Mouse (Mus musculus) megakaryocyte, embryonic 14.5 days (primary cell): Measurements from ENCODE around the gene Snrpb2. TPM values are rescaled to one million over a fixed set of nuclear protein-coding genes. Genes with fewer than 3 reads are reported as not detected.

ENCODE experiments used
- H3K27me3 ChIP-seq: replicated peaks from 2 replicates; pipeline ENCODE3; 2012; ENCODE audit warnings: inconsistent platforms
- H3K36me3 ChIP-seq: replicated peaks from 2 replicates; pipeline ENCODE3; 2012; ENCODE audit warnings: low read length, inconsistent platforms, mixed read lengths
- H3K4me1 ChIP-seq: 2 replicates; pipeline ENCODE4 v1.6.1; 2012; ENCODE audit warnings: inconsistent platforms
- H3K4me3 ChIP-seq: replicated peaks from 2 replicates; pipeline ENCODE3; 2012; ENCODE audit warnings: moderate library complexity, mild to moderate bottlenecking, inconsistent platforms
- H3K9me3 ChIP-seq: 2 replicates; pipeline ENCODE4 v1.6.1; 2012; ENCODE audit warnings: inconsistent platforms
- FLI1 ChIP-seq: IDR thresholded peaks from 2 replicates; pipeline ENCODE4 v1.6.1; 2012; ENCODE audit warnings: low read length, inconsistent platforms, mixed read lengths
- GATA1 ChIP-seq: IDR thresholded peaks from 3 replicates; pipeline ENCODE4 v1.6.1; 2012; ENCODE audit warnings: mixed read lengths, low read length, inconsistent platforms, borderline replicate concordance
- polyA plus RNA-seq: library from polyadenylated mRNA; stranded (reverse); fragments of >175 nt; gene quantifications from 2 replicates; pipeline ENCODE4 v1.2.3, GENCODE M21; 2012; ENCODE audit warnings: low replicate concordance; ENCODE audit not compliant: insufficient read depth

Snrpb2 gene
- polyA plus RNA-seq, 1 experiment: 2.7 TPM

DNA sequence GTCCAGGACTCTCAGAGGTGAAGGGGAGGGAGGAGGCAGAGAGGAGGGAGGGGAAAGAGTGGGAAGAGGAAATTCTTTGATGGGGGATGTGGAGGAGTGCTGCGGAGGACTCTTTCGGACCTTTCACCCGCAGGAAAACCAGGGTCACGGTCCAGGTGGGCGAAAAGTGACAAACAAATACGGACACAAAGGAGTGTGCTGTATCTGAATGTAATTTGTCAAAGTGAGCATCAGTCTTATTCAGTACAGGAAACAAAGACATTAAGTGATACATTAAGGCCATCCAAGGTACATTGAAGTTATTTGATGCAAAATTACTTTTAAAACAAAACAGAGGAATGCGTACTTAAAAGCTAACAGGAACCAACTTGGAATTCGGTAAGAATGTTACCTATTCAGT is 27.0 kb downstream of the Snrpb2 start:
- Histone ChIP-seq H3K4me3 (no peak overlapping the region), H3K9me3 (no peaks in the 10 kb centered on the region), H3K36me3 (no peaks in the 10 kb centered on the region), H3K4me1 (peaks cover 5% of the 10 kb centered on the region; the same call in 1 of the 2 replicates), H3K27me3 (peaks cover 2% of the 10 kb centered on the region)
- TF ChIP-seq FLI1 (no peak), GATA1 (no peak)

DNA sequence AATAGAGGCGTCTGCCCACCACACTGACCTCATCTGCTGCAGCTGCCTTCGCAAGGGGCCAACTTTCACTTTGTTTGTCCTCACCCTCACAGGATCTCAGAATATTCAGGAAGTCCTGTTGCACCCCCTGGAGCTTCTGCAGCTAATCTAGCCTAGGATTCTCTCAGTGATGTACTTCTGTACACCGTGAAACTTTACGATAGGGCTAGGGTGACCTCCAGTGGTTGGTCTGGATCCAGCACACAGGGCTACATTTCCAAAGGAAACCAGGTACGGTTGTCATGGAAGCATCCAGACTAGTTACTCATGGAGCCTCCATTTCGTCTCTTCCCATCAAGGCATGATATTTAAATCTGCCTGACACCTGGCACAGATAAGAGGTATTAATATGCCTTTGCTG is 30.9 kb downstream of the Snrpb2 start:
- no peaks in the 10 kb centered on the region for H3K9me3 ChIP-seq
- peaks cover 5% of the 10 kb centered on the region; the same call in 1 of the 2 replicates for H3K4me1 ChIP-seq
- no peaks in the 10 kb centered on the region for H3K36me3 ChIP-seq
- H3K27me3 ChIP-seq: no peaks in the 10 kb centered on the region
- no peak for TF ChIP-seq GATA1
- TF ChIP-seq FLI1: no peak
- H3K4me3 ChIP-seq: peak overlapping the region; percentile 86

DNA sequence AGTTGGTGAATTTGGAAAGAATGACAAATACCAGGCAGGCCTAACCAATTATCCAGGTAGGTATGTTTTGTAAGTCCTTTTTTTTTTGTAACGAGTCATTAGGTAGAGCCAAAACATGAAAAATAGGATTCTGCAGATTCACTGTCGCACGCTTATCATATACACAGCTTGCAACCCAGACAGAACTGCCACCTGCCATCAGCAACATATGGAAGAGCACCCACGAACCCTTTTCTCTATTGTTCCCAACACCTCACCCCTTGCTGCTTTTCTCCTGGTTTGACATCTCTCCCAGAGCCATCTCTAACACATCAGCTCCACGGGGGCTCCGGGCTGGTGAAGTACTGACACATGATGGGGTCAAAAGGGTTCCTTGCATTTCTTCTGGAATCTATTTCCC is 31.9 kb downstream of the Snrpb2 start:
- Histone ChIP-seq H3K27me3 (no peaks in the 10 kb centered on the region), H3K36me3 (no peaks in the 10 kb centered on the region), H3K9me3 (no peaks in the 10 kb centered on the region), H3K4me1 (peaks cover 5% of the 10 kb centered on the region; the same call in 1 of the 2 replicates), H3K4me3 (no peak overlapping the region)
- TF ChIP-seq FLI1: no peak
- TF ChIP-seq GATA1: no peak

DNA sequence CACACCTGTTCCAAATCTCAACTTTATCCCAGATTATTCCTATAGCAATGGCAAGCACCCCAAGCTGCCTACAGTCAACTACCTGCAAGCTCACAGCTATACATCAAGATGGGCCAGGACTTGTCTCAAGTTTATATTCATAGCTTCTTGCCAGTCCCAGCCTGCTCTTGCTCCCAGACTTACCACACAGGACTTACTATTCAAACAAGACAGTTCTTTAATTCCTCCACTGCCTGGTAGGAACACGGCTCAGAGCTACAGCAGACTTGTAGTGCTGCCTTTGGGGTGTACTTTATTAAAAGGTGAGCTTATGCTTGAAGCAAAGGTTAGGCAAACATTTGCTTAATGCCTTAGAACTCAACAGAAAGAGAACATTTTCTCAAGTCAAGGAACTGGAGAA is 34.3 kb downstream of the Snrpb2 start:
- H3K4me1 ChIP-seq: peaks cover 5% of the 10 kb centered on the region; the same call in 1 of the 2 replicates
- H3K4me3 ChIP-seq: no peak overlapping the region
- no peaks in the 10 kb centered on the region for H3K36me3 ChIP-seq
- TF ChIP-seq FLI1 (no peak), GATA1 (no peak)
- no peaks in the 10 kb centered on the region for H3K9me3 ChIP-seq
- H3K27me3 ChIP-seq: no peaks in the 10 kb centered on the region

DNA sequence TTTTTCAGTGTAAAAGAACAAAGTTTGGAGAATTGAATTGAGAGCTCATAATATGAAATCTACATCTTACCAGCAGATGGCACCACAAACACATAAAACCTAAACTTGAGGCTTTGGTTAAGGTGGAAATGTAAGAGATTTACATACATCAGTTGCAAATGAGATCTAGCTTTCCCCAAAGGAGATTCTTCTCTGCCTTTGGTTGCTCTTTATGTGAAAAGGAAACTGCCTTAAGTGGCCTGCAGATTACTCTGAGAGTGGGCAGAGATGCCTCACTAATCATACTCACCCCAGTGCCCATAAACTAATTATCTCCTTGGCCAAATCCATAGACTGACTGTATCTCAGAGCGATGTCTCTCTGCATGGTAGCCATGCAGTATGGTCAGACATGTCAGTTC is 51.0 kb downstream of the Snrpb2 start:
- Histone ChIP-seq H3K4me3 (no peak overlapping the region), H3K4me1 (peaks cover 18% of the 10 kb centered on the region; the same call in 1 of the 2 replicates), H3K9me3 (no peaks in the 10 kb centered on the region), H3K36me3 (no peaks in the 10 kb centered on the region), H3K27me3 (no peaks in the 10 kb centered on the region)
- TF ChIP-seq FLI1: no peak
- no peak for TF ChIP-seq GATA1

DNA sequence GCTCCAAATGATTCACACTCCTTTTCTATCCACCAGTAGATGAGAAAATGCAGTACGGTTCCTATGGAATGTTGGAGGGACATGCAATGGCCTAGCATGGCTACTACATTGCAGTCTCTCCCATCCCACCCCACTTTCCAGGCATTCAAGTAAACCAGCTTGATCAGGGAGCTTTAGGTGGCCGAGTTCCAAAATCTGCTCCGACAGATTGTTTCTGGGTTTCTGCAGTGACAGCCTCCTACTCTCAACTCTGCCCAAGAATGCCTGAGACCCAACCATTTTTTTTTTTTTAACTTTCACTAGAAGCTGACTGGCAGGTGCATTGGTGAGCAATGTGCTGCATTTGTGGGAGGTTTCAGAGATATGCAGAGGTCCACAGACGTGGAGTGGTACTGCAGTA is 51.9 kb downstream of the Snrpb2 start:
- no peaks in the 10 kb centered on the region for H3K27me3 ChIP-seq
- peaks cover 18% of the 10 kb centered on the region; the same call in 1 of the 2 replicates for H3K4me1 ChIP-seq
- no peak for TF ChIP-seq FLI1
- TF ChIP-seq GATA1: no peak
- no peaks in the 10 kb centered on the region for H3K9me3 ChIP-seq
- no peaks in the 10 kb centered on the region for H3K36me3 ChIP-seq
- H3K4me3 ChIP-seq: no peak overlapping the region

DNA sequence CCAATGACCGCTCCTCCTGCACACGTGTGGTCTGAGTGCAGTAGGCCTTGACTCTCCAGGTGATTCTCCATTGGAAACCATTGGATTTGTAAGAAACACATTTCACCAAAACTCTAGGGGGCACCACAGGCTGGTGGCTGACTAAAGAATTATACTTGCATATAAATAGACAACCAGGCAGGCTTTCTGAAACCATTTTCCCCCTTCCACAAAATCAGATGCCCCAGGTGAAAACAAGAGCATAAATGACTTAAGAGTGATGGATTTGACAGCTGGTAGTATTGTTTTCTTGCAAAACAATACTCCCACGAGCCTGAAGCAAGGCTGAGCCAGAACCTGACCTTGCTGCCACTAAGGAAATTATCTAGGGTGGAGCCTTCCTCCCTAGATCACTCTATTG is 54.6 kb downstream of the Snrpb2 start:
- TF ChIP-seq FLI1 (no peak), GATA1 (no peak)
- no peak overlapping the region for H3K4me3 ChIP-seq

DNA sequence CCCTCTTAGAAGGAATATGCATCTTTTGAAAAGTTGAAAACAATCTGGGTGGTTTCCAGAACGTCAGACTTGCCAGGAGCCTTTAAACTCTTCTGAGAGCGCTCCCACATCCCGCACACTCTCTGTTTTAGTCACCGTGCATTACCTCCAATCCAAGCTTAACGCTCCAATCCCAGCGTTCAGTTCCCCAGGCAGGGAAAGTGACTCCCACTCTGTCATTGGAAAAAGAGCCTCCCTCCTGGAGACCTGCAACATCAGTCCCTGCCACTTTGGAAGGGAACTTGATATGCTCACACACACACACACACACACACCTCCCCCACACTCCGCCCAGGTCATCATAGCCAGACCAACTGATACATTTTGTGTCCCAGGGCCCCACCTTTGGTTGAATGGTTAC is 55.4 kb downstream of the Snrpb2 start:
- Histone ChIP-seq H3K27me3 (no peaks in the 10 kb centered on the region), H3K4me3 (no peak overlapping the region), H3K4me1 (no peaks in the 10 kb centered on the region), H3K9me3 (no peaks in the 10 kb centered on the region), H3K36me3 (no peaks in the 10 kb centered on the region)
- TF ChIP-seq GATA1 (no peak), FLI1 (no peak)

More for the DNA sequence above, 54.6 kb downstream of the Snrpb2 start:
- Histone ChIP-seq H3K36me3 (no peaks in the 10 kb centered on the region), H3K9me3 (no peaks in the 10 kb centered on the region), H3K27me3 (no peaks in the 10 kb centered on the region), H3K4me1 (0 out of 2 replicates have a peak, but pooled peaks cover under 1% of the 10 kb centered on the region)

Other genes starting within 250 kb of the Snrpb2 start
- 1.4 and 2.1 TPM in 2 replicates for gene Kif16b, start 161.5 kb upstream of the Snrpb2 start, polyA plus RNA-seq
- not detected in 2 replicates for gene Otor, start 15.4 kb downstream of the Snrpb2 start, polyA plus RNA-seq